Mouse (Mus musculus) embryonic fibroblast, embryonic 13.5 days (primary cell): ENCODE results near the gene Dynlt1c. TPM values are rescaled to one million over a fixed set of nuclear protein-coding genes. Genes with fewer than 3 reads are reported as not detected.
"Not testable (repeated sequence)": the region's sequence is repeated elsewhere in the genome, so short reads cannot be mapped to it uniquely, and the experiment has no call there.

Experiments used
- H3K27ac ChIP-seq: 2 replicates; pipeline ENCODE4 v1.5.1; 2012; ENCODE audit warnings: low read length, control low read depth, inconsistent platforms; ENCODE audit not compliant: insufficient read depth
- H3K4me1 ChIP-seq: 2 replicates; pipeline ENCODE4 v1.6.1; 2011; ENCODE audit warnings: low read length; ENCODE audit not compliant: control insufficient read depth, insufficient read depth
- H3K4me3 ChIP-seq: 2 replicates; pipeline ENCODE4 v1.5.1; 2011; ENCODE audit warnings: mild to moderate bottlenecking, control low read depth, low read length; ENCODE audit not compliant: insufficient read depth
- CTCF ChIP-seq: IDR thresholded peaks from 2 replicates; pipeline ENCODE4 v1.5.1; 2011; ENCODE audit warnings: mild to moderate bottlenecking, control low read depth, low read length, moderate library complexity, borderline replicate concordance; ENCODE audit not compliant: insufficient read depth
- POLR2A ChIP-seq: IDR thresholded peaks from 2 replicates; pipeline ENCODE4 v1.6.1; 2011; ENCODE audit warnings: low read depth, mild to moderate bottlenecking, control low read depth, low read length, moderate library complexity
- polyA plus RNA-seq: library from polyadenylated mRNA; stranded (reverse); fragments of >200 nt; gene quantifications from 2 replicates; pipeline ENCODE4 v1.2.4, GENCODE M21; 2011; ENCODE audit warnings: low read depth; ENCODE audit not compliant: missing spikeins, insufficient read length

The Dynlt1c gene
- polyA plus RNA-seq, 1 experiment, result 14.7 TPM

- TF ChIP-seq CTCF (no peak), POLR2A (no peak)
- Histone ChIP-seq H3K4me3 (no peak overlapping the region), H3K27ac (no peak overlapping the region), H3K4me1 (no peaks in the 10 kb centered on the region)
Observed at GRCm38 (mm10) chr17:6636861-6637260, 35.4 kb downstream of the Dynlt1c start.

DNA sequence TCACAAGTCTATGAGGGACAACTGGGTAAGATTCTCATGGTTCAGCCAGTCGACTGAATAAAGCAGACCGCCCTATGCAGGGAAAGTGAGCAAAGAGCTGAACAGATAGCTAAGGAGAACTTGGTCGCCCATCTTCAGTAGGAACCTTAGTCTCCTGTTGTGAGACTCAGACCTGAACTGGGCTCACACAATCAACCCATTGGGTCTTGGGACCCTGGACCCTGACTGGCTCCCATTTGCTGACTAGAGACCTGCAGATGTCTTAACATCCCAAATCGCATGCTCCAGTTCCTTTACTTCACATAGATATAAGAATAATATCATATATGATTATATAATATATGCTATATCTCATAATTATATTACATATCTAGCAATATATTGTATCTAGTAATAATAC is 36.0 kb downstream of the Dynlt1c start:
- not testable (repeated sequence) for H3K4me1 ChIP-seq, H3K4me3 ChIP-seq, H3K27ac ChIP-seq

GRCm38 (mm10) chr17:6638444-6638843 is 37.0 kb downstream of the Dynlt1c start:
- H3K27ac ChIP-seq, H3K4me3 ChIP-seq, H3K4me1 ChIP-seq: not testable (repeated sequence)

GRCm38 (mm10) chr17:6639486-6639885 is 38.0 kb downstream of the Dynlt1c start:
- H3K4me3 ChIP-seq, H3K4me1 ChIP-seq, H3K27ac ChIP-seq: not testable (repeated sequence)

GRCm38 (mm10) chr17:6640044-6640637 is 38.7 kb downstream of the Dynlt1c start:
- H3K4me1 ChIP-seq, H3K27ac ChIP-seq, H3K4me3 ChIP-seq: not testable (repeated sequence)

DNA sequence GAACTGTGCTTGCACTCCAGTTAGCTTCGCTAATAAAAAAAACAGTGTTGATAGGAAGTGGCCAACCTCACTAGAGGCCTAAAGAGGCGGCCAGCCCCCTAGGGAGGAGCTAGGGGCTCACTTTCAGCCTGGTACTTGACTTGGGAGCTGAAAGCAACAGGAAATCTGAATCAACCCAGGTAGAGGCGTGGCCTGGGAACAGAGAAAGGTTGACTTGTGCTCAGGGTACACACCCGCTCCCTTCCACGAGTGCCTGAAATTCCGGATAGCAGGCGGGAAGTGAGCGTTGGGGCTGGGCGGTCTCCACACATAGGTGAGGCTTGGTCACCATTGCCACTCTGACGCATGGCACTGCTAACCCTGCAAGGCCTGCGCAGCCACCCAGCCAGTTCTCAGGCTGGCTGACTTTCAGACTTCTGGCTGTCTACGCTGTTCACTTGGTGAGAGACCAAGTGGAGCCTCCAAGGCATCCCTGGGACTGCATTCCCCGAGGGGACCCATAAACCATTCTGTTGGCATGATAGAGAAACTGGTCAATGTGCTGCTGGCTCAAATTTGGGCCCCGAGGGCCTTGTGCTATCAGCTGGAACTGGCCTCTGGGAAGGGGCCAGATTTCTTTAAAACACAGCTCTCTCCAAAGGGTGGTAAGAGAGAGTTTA is 39.4 kb downstream of the Dynlt1c start:
- not testable (repeated sequence) for H3K4me3 ChIP-seq, H3K4me1 ChIP-seq, H3K27ac ChIP-seq

DNA sequence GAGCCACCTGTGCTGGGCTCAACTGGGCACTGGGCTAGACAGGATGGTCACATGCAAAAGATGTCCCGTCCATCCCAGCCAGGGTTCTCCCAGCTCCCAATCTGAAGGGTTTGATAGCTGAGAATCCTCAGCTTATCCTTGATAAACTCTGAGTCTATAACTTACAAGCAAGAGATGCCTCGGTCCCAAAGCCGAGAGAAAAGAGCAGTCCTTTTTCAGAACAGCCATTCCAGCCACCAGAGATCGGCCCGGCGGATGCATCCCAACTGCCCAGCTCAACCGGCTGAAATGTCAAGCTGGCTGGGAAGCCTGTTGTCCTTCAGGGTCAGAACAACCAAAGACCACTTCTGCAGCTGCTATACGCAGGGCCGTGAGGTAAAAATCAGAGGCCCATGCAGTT is 42.7 kb downstream of the Dynlt1c start:
- H3K4me1 ChIP-seq, H3K4me3 ChIP-seq, H3K27ac ChIP-seq: not testable (repeated sequence)

DNA sequence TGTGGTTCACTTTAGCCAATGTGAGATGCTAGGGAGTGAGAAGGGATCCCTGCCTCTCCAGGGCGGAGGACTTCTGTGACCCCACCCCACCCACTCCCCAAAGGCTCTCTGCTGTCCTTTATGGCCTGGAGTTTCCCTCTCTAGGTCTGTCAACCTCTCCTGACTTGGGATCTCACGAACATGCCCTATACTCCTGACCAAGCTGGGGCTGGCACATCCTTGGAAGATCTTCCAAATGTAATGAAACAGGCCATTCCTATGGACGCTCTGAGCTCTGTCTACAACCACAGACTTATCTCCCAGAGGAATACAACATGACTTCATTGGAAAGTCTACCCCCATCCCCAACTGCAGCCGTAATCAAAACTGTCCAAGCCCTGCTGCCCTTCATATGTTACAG is 43.2 kb downstream of the Dynlt1c start:
- not testable (repeated sequence) for H3K27ac ChIP-seq, H3K4me1 ChIP-seq, H3K4me3 ChIP-seq

DNA sequence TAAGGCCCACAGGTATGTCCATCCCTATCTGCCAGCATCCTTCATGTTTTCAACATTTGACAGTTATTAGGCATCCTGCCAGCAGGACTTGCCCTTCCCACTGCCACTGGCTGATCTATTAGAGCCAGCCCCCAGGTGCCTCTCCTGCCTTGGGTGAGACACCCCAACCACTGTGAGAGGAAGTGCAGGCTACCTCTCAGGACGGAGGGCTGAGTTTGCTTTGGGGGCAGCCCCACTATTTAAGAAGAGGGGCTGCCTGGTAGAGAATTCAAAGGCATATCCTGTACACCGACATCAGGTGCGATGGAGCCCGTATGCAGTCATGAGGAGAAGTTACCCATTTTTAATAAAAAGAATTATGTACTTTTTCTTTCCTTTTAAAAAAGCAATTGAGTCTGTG is 44.2 kb downstream of the Dynlt1c start:
- H3K4me3 ChIP-seq, H3K27ac ChIP-seq, H3K4me1 ChIP-seq: not testable (repeated sequence)

DNA sequence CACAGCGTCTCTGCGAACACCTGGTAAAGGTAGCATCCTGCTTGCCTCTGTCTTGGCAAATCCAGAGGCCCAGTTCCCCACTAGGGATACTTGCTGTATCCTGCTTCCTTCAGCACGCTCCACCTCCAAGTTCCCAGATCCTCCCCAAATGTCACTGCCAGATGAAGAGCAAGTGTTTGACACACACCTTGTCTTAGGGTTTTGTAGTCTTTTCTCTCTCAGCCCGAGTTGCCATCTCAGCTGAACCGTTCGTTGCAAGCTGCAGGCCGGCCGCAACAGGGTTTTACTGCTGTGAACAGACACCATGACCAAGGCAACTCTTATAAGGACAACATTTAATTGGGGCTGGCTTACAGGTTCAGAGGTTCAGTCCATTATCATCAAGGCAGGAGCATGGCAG is 45.4 kb downstream of the Dynlt1c start:
- H3K27ac ChIP-seq, H3K4me1 ChIP-seq, H3K4me3 ChIP-seq: not testable (repeated sequence)

- not testable (repeated sequence) for H3K27ac ChIP-seq, H3K4me1 ChIP-seq, H3K4me3 ChIP-seq
Observed at GRCm38 (mm10) chr17:6647452-6647851, 46.0 kb downstream of the Dynlt1c start.

DNA sequence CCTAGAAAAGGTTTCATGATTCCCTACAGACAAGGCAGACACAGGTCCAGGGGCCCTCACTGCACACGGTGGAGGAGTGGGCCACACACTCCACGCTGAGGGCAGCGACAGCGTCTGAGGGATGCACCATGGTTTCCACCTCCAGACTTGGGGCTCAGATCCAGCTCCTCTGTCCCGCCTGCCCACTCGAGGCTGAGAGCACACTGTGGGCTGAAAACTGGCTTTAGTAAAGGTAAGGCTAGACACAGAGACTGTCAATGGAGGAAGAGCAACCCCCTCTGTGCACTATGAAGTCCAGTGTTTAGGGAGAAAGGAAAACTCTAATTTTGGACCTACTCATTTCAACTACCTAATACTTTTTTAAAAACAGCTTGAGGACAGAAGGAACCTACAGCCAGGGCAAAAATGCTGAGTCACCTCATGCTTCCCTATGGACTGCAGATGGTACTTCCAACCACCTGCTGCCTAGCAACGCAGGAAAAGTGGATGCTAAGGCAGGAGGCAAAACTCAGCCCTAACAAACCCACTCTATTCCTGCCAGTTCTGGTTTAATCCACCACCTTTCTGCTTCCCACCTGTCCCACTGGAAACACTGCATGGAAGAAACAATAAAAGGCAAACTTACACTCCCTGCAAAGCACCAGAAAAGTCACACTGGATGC is 49.6 kb downstream of the Dynlt1c start:
- H3K4me1 ChIP-seq, H3K4me3 ChIP-seq, H3K27ac ChIP-seq: not testable (repeated sequence)

DNA sequence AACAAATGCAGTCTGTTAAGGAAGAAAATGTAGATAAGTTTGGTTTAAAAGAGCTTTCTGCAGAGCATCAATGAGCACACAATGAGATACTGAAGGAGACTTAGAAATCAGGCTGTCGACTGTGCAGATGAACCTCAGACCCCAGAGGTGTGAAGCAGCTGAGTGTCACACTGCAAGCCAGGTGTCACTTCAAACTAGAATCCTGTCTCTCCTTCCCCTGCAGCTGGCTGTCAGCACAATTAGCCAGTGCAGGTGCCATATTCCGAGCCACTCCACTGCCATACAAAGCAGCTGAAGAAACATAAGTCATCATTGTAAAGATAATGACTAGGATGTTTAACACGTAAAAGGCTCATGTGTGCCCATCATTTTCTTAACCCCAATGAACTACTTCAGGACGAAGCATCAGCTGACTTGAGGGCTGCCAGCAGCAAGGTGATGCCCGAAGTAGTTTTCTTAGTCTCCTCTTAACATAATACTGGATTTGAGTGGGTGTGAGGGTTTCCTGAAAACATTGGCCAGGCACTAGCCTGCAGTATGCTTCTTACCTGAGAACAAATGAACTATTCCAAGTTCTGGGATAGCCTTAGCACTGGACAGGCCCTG is 52.0 kb downstream of the Dynlt1c start:
- not testable (repeated sequence) for H3K4me1 ChIP-seq, H3K4me3 ChIP-seq, H3K27ac ChIP-seq

DNA sequence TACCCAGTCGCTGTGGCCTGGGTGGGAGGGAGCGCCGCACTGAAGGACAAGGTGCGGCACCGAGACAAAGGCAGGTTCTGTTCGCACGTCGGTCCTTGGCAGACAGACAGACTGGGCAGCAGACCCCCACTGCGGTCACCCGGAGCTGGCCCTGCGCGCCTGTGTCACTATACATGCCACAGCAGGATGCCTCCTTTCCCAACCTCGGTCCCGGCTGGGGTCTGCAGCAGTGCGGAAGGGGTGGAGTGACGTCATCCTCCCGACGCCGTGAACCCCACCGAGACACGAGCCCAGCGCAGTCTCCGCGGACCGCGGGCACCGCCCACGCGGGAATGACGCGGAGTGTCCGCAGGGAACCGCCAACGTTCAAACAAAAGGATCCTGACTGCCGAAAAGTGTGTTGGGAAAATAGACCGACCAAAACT is 53.6 kb downstream of the Dynlt1c start:
- peak overlapping the region; percentile 69 for H3K27ac ChIP-seq
- H3K4me1 ChIP-seq, result not testable (repeated sequence)
- H3K4me3 ChIP-seq, result peak overlapping the region; percentile 54
